Mouse (Mus musculus) brain, embryonic 14.5 days (tissue): Measurements from ENCODE around the gene Sbk3.
"Not testable (repeated sequence)": the region's sequence is repeated elsewhere in the genome, so short reads cannot be mapped to it uniquely, and the experiment has no call there.

Experiments
- CTCF ChIP-seq: fragments of 200-500 bp; IDR thresholded peaks from 2 replicates; pipeline ENCODE4 v1.5.1; 2012; ENCODE audit warnings: inconsistent platforms, mild to moderate bottlenecking, moderate library complexity, borderline replicate concordance; ENCODE audit not compliant: insufficient read depth, insufficient read length; ENCODE audit errors: extremely low read depth
- POLR2A ChIP-seq: fragments of 200-500 bp; IDR thresholded peaks from 2 replicates; pipeline ENCODE4 v1.6.1; 2012; ENCODE audit warnings: mild to moderate bottlenecking, inconsistent platforms, borderline replicate concordance; ENCODE audit not compliant: poor library complexity, insufficient read depth, insufficient read length, severe bottlenecking; ENCODE audit errors: extremely low read depth

DNA sequence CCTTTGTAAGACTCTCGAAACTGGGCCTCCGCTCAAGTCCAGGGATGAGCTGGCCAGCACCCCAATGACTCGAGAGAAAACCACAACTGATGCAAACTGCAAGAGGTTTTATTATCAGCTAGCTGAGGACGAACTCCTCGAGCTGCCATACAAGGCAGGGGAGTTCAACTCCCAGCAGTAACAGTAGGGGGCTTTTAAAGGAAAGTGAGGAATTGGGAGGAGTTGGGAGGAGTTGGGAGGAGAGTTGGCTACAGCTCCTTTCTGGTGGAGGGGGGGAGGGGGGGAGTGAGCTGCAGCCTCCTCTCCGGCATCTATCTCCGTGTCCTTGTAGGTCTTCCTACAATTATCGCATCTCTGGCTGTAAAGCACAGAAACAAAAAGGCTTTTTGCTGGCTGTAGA is 31.9 kb upstream of the Sbk3 start:
- not testable (repeated sequence) for TF ChIP-seq CTCF, POLR2A
